Mouse (Mus musculus) heart, postnatal 25 days (tissue): ENCODE results near the gene Prim2. TPM values are rescaled to one million over a fixed set of nuclear protein-coding genes. Genes with fewer than 3 reads are reported as not detected.

ENCODE experiments used
- DNase-seq: peaks from one replicate; pipeline ENCODE4 v3.0.0; 2022; ENCODE audit warnings: low spot score
- intact Hi-C: fragments of 180-260 bp; cut with DNase I; formaldehyde crosslinking; loops from one replicate; pipeline ENCODE4 v1.15.1; 2025
- total RNA-seq, 2 experiments: library from RNA; stranded (reverse); gene quantifications; 2 replicates each; pipeline ENCODE4 v1.2.3; 2021

Prim2 gene
- total RNA-seq, 2 experiments from 2014 or later = 2.3 to 2.5 TPM

DNA sequence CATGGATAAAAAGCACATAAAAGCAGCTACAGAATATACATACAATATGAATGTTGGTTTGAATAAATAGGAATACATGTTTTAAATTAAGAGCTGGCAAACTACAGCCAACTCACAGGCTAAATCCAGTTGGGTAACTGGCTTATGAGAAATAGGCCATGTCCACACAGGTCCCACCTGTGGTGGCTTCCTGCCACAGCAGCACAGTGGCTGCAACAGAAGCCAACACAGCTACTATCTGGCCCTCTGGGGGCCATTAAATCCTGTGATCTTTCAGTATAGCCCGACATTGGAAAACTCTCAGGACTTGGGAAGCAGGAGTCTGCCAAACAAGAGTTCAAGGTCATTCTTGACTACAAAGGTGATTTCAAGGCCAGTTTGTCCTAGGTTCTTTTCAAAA, 167.3 kb downstream of the Prim2 start:
- intact Hi-C loops = no loop called here
- DNase-seq = no peak

DNA sequence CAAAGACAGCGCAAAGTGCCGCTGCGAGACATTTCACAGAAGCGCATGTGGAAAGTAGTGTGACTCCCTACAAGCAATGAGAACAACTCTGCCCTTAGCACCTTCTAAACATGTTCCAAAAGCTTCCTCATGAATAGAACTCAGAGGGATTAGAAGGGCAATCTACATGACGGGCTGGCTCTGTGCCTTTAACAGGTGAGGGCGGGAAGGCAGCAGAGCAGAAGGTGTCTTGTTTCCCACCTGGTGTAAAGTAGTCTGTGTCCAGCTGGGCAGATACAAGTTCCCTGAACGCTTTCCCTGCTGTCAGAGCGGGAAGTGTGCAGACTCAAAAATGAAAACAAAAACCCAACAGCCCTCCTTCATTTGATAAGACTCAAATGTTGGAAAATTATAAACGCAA, 169.5 kb downstream of the Prim2 start:
- intact Hi-C loops = no loop called here
- no peak for DNase-seq

DNA sequence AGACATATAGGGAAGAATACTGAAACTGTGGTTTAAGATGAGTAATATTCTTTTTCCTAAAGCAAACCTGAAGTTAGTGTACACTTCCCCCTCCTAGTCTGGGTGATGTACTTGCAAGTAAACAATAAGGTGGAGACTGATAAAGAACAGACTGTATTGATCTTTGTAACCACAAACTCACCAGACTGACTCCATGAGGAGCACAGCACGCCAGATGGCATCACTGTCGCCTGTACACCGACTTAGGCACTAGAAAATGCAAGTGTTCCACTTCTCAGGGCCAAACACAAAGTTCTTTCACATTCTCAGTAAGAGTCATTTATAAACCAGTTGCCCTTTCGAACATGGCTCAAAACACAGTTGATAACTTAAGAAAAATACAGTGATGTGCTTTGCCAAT, 170.0 kb downstream of the Prim2 start:
- no peak for DNase-seq
- intact Hi-C loops = no loop called here

GRCm38 (mm10) chr1:33496128-33496527, 173.5 kb downstream of the Prim2 start:
- no peak for DNase-seq
- intact Hi-C loops = no loop called here

DNA sequence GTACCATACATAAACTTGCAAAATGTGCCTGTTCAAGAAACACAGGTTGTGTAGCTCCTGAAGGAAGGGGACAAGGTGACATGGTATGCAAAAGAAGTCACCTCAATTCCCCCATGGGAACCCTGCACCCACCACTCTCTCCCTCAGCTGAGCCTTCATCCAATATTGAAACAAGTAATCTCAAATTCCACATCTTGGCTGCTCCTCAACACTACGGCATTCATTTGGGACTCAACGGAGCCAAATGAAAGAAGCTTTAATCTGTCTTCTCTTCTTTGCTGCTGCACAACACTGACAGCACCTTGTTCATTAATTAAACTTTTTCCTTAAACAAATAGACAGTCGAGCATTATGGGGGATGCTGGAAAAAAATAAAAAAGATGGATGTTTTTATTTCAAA, 174.0 kb downstream of the Prim2 start:
- no peak for DNase-seq
- intact Hi-C loops = no loop called here

GRCm38 (mm10) chr1:33495203-33495553, 174.4 kb downstream of the Prim2 start:
- DNase-seq = no peak
- intact Hi-C loops = no loop called here

DNA sequence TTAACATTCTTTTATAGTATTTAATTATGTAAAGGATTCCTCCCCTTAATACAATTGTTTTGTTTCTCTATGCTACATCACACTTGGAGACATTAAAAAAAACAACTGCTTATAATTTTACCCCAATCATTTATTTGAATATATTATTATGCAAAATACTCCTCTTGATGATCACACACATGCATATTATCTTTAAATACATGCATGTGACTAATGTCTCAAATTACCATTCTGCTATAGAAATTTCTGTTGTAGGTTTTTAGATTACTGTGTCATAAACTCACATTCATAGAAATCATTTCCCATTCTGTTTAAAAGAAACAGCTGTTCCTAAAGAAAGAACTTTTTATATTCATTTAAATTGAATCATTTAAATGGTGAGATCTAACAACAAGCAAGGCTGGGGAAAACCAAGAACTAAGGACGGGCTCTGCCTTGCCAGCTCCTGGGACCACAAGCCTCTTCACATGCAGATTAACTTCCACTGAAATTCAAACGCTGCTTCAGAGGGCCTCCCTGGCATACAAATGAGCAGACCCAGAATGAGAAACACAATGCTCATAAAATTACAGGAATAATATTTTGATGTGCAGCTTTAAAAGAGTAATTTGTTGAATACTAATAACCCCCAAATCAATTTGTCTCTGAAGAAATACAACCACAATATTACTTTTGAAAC, 174.9 kb downstream of the Prim2 start:
- DNase-seq = no peak
- intact Hi-C loops = no loop called here

- DNase-seq = no peak
- intact Hi-C loops = no loop called here
These were observed 179.4 kb downstream of the Prim2 start for GRCm38 (mm10) chr1:33490220-33490619.

- intact Hi-C loops = no loop called here
- no peak for DNase-seq
These were observed 181.2 kb downstream of the Prim2 start for GRCm38 (mm10) chr1:33488372-33488771.

DNA sequence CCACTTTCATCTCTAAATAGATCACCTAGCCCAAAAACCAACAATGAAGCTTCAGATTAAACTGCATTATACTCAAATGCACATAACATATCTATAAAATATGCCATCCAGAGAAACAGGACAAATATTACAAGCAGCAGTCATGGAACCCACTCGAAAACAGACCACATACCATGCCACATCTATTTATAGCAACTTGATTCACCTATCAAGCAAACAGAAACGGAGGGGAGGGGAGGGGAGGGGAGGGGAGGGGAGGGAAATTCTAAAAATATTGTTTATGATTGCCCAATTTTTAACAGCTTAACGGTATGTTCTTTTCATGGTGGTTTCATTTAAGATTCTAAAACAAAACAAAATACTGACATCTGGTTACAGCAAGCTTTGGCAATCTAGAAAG, 185.8 kb downstream of the Prim2 start:
- DNase-seq = no peak

GRCm38 (mm10) chr1:33480382-33480781, 189.2 kb downstream of the Prim2 start:
- DNase-seq = no peak
- intact Hi-C loops = no loop called here

More for the DNA sequence above, 185.8 kb downstream of the Prim2 start:
- intact Hi-C loops = no loop called here

GRCm38 (mm10) chr1:33471069-33471468, 198.5 kb downstream of the Prim2 start:
- intact Hi-C loops = no loop called here
- no peak for DNase-seq

DNA sequence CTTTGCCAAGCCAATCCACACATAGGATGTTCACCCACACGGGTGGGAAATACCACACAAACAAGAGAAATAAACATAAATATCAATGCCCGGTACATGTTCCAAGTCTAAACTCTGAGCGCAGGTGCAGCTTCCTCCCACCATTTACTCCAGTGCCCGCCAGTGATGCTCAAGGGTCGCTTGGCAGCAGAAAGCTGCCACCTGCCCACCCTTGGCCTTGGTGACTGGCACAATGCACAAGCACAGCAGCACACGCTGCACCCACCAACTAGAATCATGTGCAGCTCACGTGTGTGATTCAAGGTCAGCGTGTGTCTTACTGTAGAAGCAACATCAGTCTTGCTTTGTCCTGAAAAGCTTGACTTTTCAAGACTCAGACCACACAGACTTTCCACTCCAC, 199.4 kb downstream of the Prim2 start:
- intact Hi-C loops = no loop called here
- no peak for DNase-seq

- no peak for DNase-seq
- intact Hi-C loops = no loop called here
These were observed 205.4 kb downstream of the Prim2 start for GRCm38 (mm10) chr1:33464234-33464633.

GRCm38 (mm10) chr1:33460703-33461102, 208.9 kb downstream of the Prim2 start:
- intact Hi-C loops = no loop called here

GRCm38 (mm10) chr1:33460262-33460661, 209.3 kb downstream of the Prim2 start:
- intact Hi-C loops = no loop called here

More at GRCm38 (mm10) chr1:33460703-33461102, 208.9 kb downstream of the Prim2 start:
- no peak for DNase-seq

GRCm38 (mm10) chr1:33458950-33459349, 210.6 kb downstream of the Prim2 start:
- no peak for DNase-seq
- intact Hi-C loops = no loop called here

More at GRCm38 (mm10) chr1:33460262-33460661, 209.3 kb downstream of the Prim2 start:
- DNase-seq = no peak

- intact Hi-C loops = no loop called here
- DNase-seq = no peak
These were observed 215.3 kb downstream of the Prim2 start for GRCm38 (mm10) chr1:33454251-33454650.

GRCm38 (mm10) chr1:33453299-33453698, 216.3 kb downstream of the Prim2 start:
- DNase-seq = no peak
- intact Hi-C loops = no loop called here

DNA sequence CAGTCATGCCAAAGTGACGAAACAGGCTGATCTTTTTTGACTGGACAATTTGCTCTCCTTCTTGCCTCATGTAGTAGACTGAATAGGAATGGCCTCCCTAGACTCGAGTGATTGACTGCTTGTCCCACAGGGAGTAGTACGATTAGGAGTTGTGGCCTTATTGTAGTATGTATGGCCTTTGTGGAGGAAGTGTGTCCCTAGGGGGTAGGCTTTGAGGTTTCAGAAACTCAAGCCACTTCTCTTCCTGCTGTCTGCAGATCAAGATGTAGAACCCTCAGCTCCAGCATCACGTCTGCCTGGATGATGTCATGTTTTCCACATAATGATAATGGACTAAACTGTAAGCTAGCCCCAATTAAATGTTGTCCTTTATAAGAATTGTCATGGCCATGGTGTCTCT, 222.4 kb downstream of the Prim2 start:
- intact Hi-C loops = no loop called here
- DNase-seq = no peak

GRCm38 (mm10) chr1:33436167-33436566, 233.4 kb downstream of the Prim2 start:
- intact Hi-C loops = no loop called here
- DNase-seq = no peak
